Mouse (Mus musculus): ENCODE measurements at regions not wholly inside any gene's neighbourhood (a gene's known extent, or its start where the extent isn't known, plus 50 kb on each side); places are given as distances from the start of the nearest gene placed in this dataset.

GRCm38 (mm10) chr13:112081935-112082334 is 206.3 kb upstream of the Ankrd55 start:
- no peak for DNase-seq

- DNase-seq = no peak
Measured at GRCm38 (mm10) chr13:112084484-112085278, 203.6 kb upstream of the Ankrd55 start.

GRCm38 (mm10) chr13:112088312-112088771 is 199.9 kb upstream of the Ankrd55 start:
- DNase-seq = no peak

GRCm38 (mm10) chr13:112090737-112091136 is 197.5 kb upstream of the Ankrd55 start:
- no peak for DNase-seq

- no peak for DNase-seq
Measured at GRCm38 (mm10) chr13:112095595-112096139, 192.6 kb upstream of the Ankrd55 start.

- no peak for DNase-seq
Measured at GRCm38 (mm10) chr13:112099953-112100591, 188.2 kb upstream of the Ankrd55 start.

GRCm38 (mm10) chr13:112100592-112101420 is 187.4 kb upstream of the Ankrd55 start:
- DNase-seq = peak; percentile 29

GRCm38 (mm10) chr13:112101421-112101756 is 186.9 kb upstream of the Ankrd55 start:
- no peak for DNase-seq

- DNase-seq = no peak
Measured at GRCm38 (mm10) chr13:112105953-112106352, 182.3 kb upstream of the Ankrd55 start.

- DNase-seq = no peak
Measured at GRCm38 (mm10) chr13:112114741-112115201, 173.5 kb upstream of the Ankrd55 start.

- no peak for DNase-seq
Measured at GRCm38 (mm10) chr13:112116101-112116726, 172.0 kb upstream of the Ankrd55 start.

- DNase-seq = no peak
Measured at GRCm38 (mm10) chr13:112118564-112118963, 169.7 kb upstream of the Ankrd55 start.

GRCm38 (mm10) chr13:112119611-112120041 is 168.6 kb upstream of the Ankrd55 start:
- no peak for DNase-seq

- no peak for DNase-seq
Measured at GRCm38 (mm10) chr13:112120346-112120745, 167.9 kb upstream of the Ankrd55 start.

GRCm38 (mm10) chr13:112121110-112121509 is 167.1 kb upstream of the Ankrd55 start:
- DNase-seq = no peak

- DNase-seq = peak; percentile 17
Measured at GRCm38 (mm10) chr13:112122842-112123373, 165.3 kb upstream of the Ankrd55 start.

GRCm38 (mm10) chr13:112125769-112126469 is 162.3 kb upstream of the Ankrd55 start:
- no peak for DNase-seq

- DNase-seq = no peak
Measured at GRCm38 (mm10) chr13:112130220-112130619, 158.0 kb upstream of the Ankrd55 start.

GRCm38 (mm10) chr13:112130774-112131173 is 157.5 kb upstream of the Ankrd55 start:
- no peak for DNase-seq

- DNase-seq = no peak
Measured at GRCm38 (mm10) chr13:112131191-112131590, 157.1 kb upstream of the Ankrd55 start.

- DNase-seq = no peak
Measured at GRCm38 (mm10) chr13:112133736-112134135, 154.5 kb upstream of the Ankrd55 start.

- DNase-seq = no peak
Measured at GRCm38 (mm10) chr13:112134701-112135100, 153.6 kb upstream of the Ankrd55 start.

Measured in cerebellum, adult 8-10 months (tissue).